ENCODE assay signal across 8 mouse cellular contexts in genomic region chr7:38111996-38112395, GRCm38 (mm10). TPM values are rescaled to one million over a fixed set of nuclear protein-coding genes. Genes with fewer than 3 reads are reported as not detected.
A peak's percentile ranks its signal among the peaks of the same experiment; 100 is the strongest.
DNase-seq lines count a peak whose midpoint lies in the region; ATAC-seq and TF ChIP-seq lines count a peak whose summit lies in the region.

No protein-coding gene starts in this region.

- H3K9ac ChIP-seq in forebrain, embryonic 11.5 days (ENCODE audit: low read length): no peak overlapping the region
- no peak overlapping the region for H3K9ac ChIP-seq in forebrain, embryonic 15.5 days (replicated peaks)
- no peak overlapping the region for H3K9ac ChIP-seq in liver, postnatal 0 days (replicated peaks)
- no peak overlapping the region; the same call in 1 of the 2 replicates for H3K9ac ChIP-seq in stomach, embryonic 16.5 days (ENCODE audit: low read length)

- DNase-seq in forebrain, embryonic 11.5 days (ENCODE audit: low spot score): peak; percentile 65
- peak; percentile 94 for DNase-seq in adipocyte (ENCODE audit: low spot score)
- DNase-seq in forelimb bud, embryonic 11.5 days (ENCODE audit: low read depth, low spot score): peak; percentile 89
- peak; percentile 59 for DNase-seq in kidney, adult 11 months
- DNase-seq in liver, postnatal 0 days: peak; percentile 32
- no peak for DNase-seq in left cerebral cortex, adult 2 months (ENCODE audit: extremely low spot score in 1 of 2, low spot score in 2 of 2)

- no peak overlapping the region for H3K4me2 ChIP-seq in forebrain, embryonic 11.5 days (ENCODE audit: low read depth, low read length, severe bottlenecking)
- no peak overlapping the region for H3K4me2 ChIP-seq in forebrain, embryonic 15.5 days (replicated peaks)
- no peak overlapping the region for H3K4me2 ChIP-seq in liver, postnatal 0 days (ENCODE audit: low read depth, low read length)
- H3K4me2 ChIP-seq in stomach, embryonic 16.5 days (ENCODE audit: low read depth, low read length): peak overlapping the region; percentile 18; the same call in 1 of the 2 replicates

- no peak overlapping the region for H3K27ac ChIP-seq in forebrain, embryonic 11.5 days (ENCODE audit: low read depth, low read length)
- no peak overlapping the region for H3K27ac ChIP-seq in forebrain, embryonic 15.5 days (replicated peaks)
- H3K27ac ChIP-seq in liver, postnatal 0 days (ENCODE audit: low read depth): no peak overlapping the region
- H3K27ac ChIP-seq in stomach, embryonic 16.5 days (ENCODE audit: low read length): peak overlapping the region; percentile 79
- H3K27ac ChIP-seq in left cerebral cortex, adult 2 months: no peak overlapping the region

- H3K9me3 ChIP-seq in forebrain, embryonic 11.5 days (ENCODE audit: control insufficient read depth, low read length): no peaks in the 10 kb centered on the region
- no peaks in the 10 kb centered on the region for H3K9me3 ChIP-seq in forebrain, embryonic 15.5 days
- H3K9me3 ChIP-seq in liver, postnatal 0 days (ENCODE audit: low read length): no peaks in the 10 kb centered on the region
- H3K9me3 ChIP-seq in stomach, embryonic 16.5 days (replicated peaks; ENCODE audit: control insufficient read depth, low read length): no peaks in the 10 kb centered on the region

- intact Hi-C loops in left cerebral cortex, adult 2 months (cut with DNase I): no loop called here

- WGBS in forebrain, embryonic 11.5 days: 55% methylated on average over 3 of the region's 3 CpGs
- 46% methylated on average over 3 of the region's 3 CpGs for WGBS in forebrain, embryonic 15.5 days
- 42% methylated on average over 3 of the region's 3 CpGs for WGBS in liver, postnatal 0 days (ENCODE audit: insufficient replicate concordance)
- 20% methylated on average over 3 of the region's 3 CpGs for WGBS in stomach, embryonic 16.5 days

- no peak for TF ChIP-seq CTCF in liver, postnatal 0 days (IDR thresholded peaks at IDR 0.05; ENCODE audit: low read depth)
- TF ChIP-seq CTCF in left cerebral cortex, adult 2 months (IDR thresholded peaks at IDR 0.05): no peak

- H3K27me3 ChIP-seq in forebrain, embryonic 11.5 days (ENCODE audit: control insufficient read depth, insufficient read depth, low read length): no peaks in the 10 kb centered on the region
- no peaks in the 10 kb centered on the region for H3K27me3 ChIP-seq in forebrain, embryonic 15.5 days
- no peaks in the 10 kb centered on the region for H3K27me3 ChIP-seq in liver, postnatal 0 days (ENCODE audit: insufficient read depth, low read length)
- H3K27me3 ChIP-seq in stomach, embryonic 16.5 days (ENCODE audit: control insufficient read depth, insufficient read depth, low read length): no peaks in the 10 kb centered on the region

- H3K4me1 ChIP-seq in forebrain, embryonic 11.5 days (replicated peaks; ENCODE audit: control insufficient read depth, insufficient read depth, low read length): peaks cover 5% of the 10 kb centered on the region
- H3K4me1 ChIP-seq in forebrain, embryonic 15.5 days: peaks cover 5% of the 10 kb centered on the region
- H3K4me1 ChIP-seq in liver, postnatal 0 days (ENCODE audit: insufficient read depth): peaks cover 9% of the 10 kb centered on the region
- peaks cover 25% of the 10 kb centered on the region for H3K4me1 ChIP-seq in stomach, embryonic 16.5 days (ENCODE audit: control insufficient read depth, insufficient read depth, low read length)

- TF ChIP-seq EP300 in liver, postnatal 0 days (IDR thresholded peaks at IDR 0.05; ENCODE audit: low read depth): no peak

- H3K4me3 ChIP-seq in forebrain, embryonic 11.5 days (ENCODE audit: low read depth, low read length): no peak overlapping the region
- no peak overlapping the region for H3K4me3 ChIP-seq in forebrain, embryonic 15.5 days
- H3K4me3 ChIP-seq in liver, postnatal 0 days (ENCODE audit: low read depth, low read length): no peak overlapping the region
- no peak overlapping the region for H3K4me3 ChIP-seq in stomach, embryonic 16.5 days (replicated peaks; ENCODE audit: low read length)
- no peak overlapping the region for H3K4me3 ChIP-seq in left cerebral cortex, adult 2 months

- no peaks in the 10 kb centered on the region for H3K36me3 ChIP-seq in forebrain, embryonic 11.5 days (ENCODE audit: control insufficient read depth, insufficient read depth, low read length)
- no peaks in the 10 kb centered on the region for H3K36me3 ChIP-seq in forebrain, embryonic 15.5 days
- H3K36me3 ChIP-seq in liver, postnatal 0 days (replicated peaks; ENCODE audit: insufficient read depth, low read length): no peaks in the 10 kb centered on the region
- H3K36me3 ChIP-seq in stomach, embryonic 16.5 days (ENCODE audit: control insufficient read depth, insufficient read depth, low read length): no peaks in the 10 kb centered on the region

- ATAC-seq in forebrain, embryonic 11.5 days (replicated peaks; ENCODE audit: low FRiP score): no peak
- ATAC-seq in forebrain, embryonic 15.5 days (replicated peaks): no peak
- no peak for ATAC-seq in liver, postnatal 0 days
- peak; percentile 80 for ATAC-seq in stomach, embryonic 16.5 days (ENCODE audit: insufficient read depth, low FRiP score)

RNA-seq across cellular contexts. Expression of gene Ccne1, which starts 4.7 kb away (rescaled TPM):
- polyA plus RNA-seq in forebrain, embryonic 11.5 days (2014; fragmentation: Nextera tagmentation; extraction: Ambion mirVana): 68.6 and 71.1 TPM in 2 replicates
- polyA plus RNA-seq in forebrain, embryonic 15.5 days (2015; fragmentation: Nextera tagmentation; extraction: Ambion mirVana): 13.9 and 16.4 TPM in 2 replicates
- 31.1 and 32.4 TPM in 2 replicates for polyA plus RNA-seq in liver, postnatal 0 days (2015; fragmentation: Nextera tagmentation; extraction: Ambion mirVana)
- polyA plus RNA-seq in stomach, embryonic 16.5 days (2015; fragmentation: Nextera tagmentation; extraction: Ambion mirVana): 52.9 and 55.2 TPM in 2 replicates
- total RNA-seq in left cerebral cortex, adult 2 months (2021): 10 to 100 TPM; 20.0 to 21.8 TPM

Comparison
In these comparisons a context has a peak if more than half of its experiments do, and no peak if none do; other contexts are left out.
1. DNase-seq: peak in forebrain, embryonic 11.5 days (single experiment), adipocyte (single experiment), forelimb bud, embryonic 11.5 days (single experiment), kidney, adult 11 months (single experiment) and liver, postnatal 0 days (single experiment); none in left cerebral cortex, adult 2 months (0 of 2).